Mouse (Mus musculus) lung, postnatal 0 days (tissue): ENCODE measurements around the gene Olfr10.

Source experiments
- CTCF ChIP-seq: IDR thresholded peaks from 2 replicates; pipeline ENCODE4 v1.5.1; 2016; ENCODE audit warnings: antibody characterized with exemption, mild to moderate bottlenecking
- EP300 ChIP-seq: IDR thresholded peaks from 2 replicates; pipeline ENCODE4 v1.6.1; 2016; ENCODE audit warnings: antibody characterized with exemption, mild to moderate bottlenecking, control low read depth

GRCm38 (mm10) chr11:49334888-49335287 is 30.3 kb downstream of the Olfr10 start, which contains the start of gene Olfr1390:
- TF ChIP-seq CTCF (no peak), EP300 (no peak)
